Mouse (Mus musculus) ES-Bruce4 (cell line): ENCODE measurements around the gene Hist1h2be.

Experiments
- CTCF ChIP-seq: IDR thresholded peaks from one replicate; pipeline ENCODE4 v1.8.1; 2011; ENCODE audit warnings: low read depth, low read length
- EP300 ChIP-seq: IDR thresholded peaks from 2 replicates; pipeline ENCODE4 v1.6.1; 2011; ENCODE audit warnings: low read depth, low read length; ENCODE audit not compliant: insufficient read depth
- POLR2A ChIP-seq: IDR thresholded peaks from one replicate; pipeline ENCODE4 v1.8.1; 2011; ENCODE audit warnings: low read length; ENCODE audit not compliant: insufficient read depth

DNA sequence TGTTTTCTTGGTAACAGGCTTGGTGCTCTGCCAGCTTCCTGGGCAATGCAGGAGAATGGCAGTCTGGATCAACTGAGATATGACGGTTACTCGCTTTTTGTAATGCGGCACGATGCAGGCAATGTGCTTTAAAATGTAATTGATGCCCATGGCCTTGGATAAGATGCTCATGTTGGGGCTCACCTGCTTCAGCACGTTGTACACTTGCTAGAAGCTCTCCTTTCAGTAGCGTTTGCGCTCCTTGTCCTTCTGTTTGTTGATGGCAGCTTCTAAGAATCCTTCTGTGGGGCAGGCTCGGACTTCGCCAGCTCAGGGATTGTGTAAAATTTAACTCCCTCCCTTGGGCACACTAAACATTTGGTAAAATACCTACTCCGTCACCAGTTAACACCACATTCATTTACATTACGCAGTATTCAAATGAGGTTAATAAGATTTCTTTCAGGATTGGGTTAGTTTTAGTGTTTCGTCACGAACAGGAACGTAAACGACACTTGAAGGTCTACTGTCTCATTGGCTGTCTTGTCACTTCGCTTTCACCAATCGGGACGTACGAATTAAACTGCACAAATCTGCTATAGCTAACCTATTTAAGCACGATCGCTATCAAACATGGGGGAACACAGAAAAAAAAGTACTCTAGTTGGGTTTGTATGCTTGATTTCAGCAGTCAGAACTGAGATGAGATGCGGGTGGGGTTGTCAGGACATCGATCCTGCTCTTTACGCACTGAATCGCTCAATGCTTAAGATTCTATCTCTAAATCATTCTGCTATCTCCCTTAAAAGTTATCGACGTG is at the start of gene Hist1h2be:
- TF ChIP-seq CTCF (no peak), POLR2A (no peak), EP300 (no peak)
